In genomic region chr2:36011331-36011825, GRCm38 (mm10) we compare ENCODE assay signal across 9 mouse cellular contexts. TPM values are rescaled to one million over a fixed set of nuclear protein-coding genes. Genes with fewer than 3 reads are reported as not detected.
DNase-seq lines count a peak whose midpoint lies in the region; ATAC-seq and TF ChIP-seq lines count a peak whose summit lies in the region.
"Had no signal": no experiment of that assay in that cellular context is flagged by ENCODE, and none has a peak within 500 bp of the region (broad histone marks: within the 10 kb centered on the region; RNA-seq: fewer than 3 reads in every experiment).

No protein-coding gene starts in this region.

- peak overlapping the region; percentile 27 for H3K9ac ChIP-seq in kidney, embryonic 15.5 days
- H3K9ac ChIP-seq in embryonic facial prominence, embryonic 11.5 days (replicated peaks; ENCODE audit: low read length) = peak overlapping the region; percentile 62
- peak overlapping the region; percentile 52 for H3K9ac ChIP-seq in hindbrain, postnatal 0 days (replicated peaks; ENCODE audit: low read length)
- H3K9ac ChIP-seq in limb, embryonic 15.5 days = peak overlapping the region; percentile 23
- peak overlapping the region; percentile 61 for H3K9ac ChIP-seq in neural tube, embryonic 13.5 days

- no peaks in the 10 kb centered on the region for H3K36me3 ChIP-seq in kidney, embryonic 15.5 days
- no peaks in the 10 kb centered on the region for H3K36me3 ChIP-seq in embryonic facial prominence, embryonic 11.5 days (replicated peaks; ENCODE audit: control insufficient read depth, insufficient read depth, low read depth, low read length)
- H3K36me3 ChIP-seq in hindbrain, postnatal 0 days (ENCODE audit: insufficient read depth, low read length) = no peaks in the 10 kb centered on the region
- no peaks in the 10 kb centered on the region for H3K36me3 ChIP-seq in limb, embryonic 15.5 days
- H3K36me3 ChIP-seq in neural tube, embryonic 13.5 days = no peaks in the 10 kb centered on the region

- H3K4me3 ChIP-seq in kidney, embryonic 15.5 days (replicated peaks) = peak overlapping the region; percentile 48
- peak overlapping the region; percentile 37 for H3K4me3 ChIP-seq in embryonic facial prominence, embryonic 11.5 days (ENCODE audit: low read depth, low read length)
- peak overlapping the region; percentile 45 for H3K4me3 ChIP-seq in hindbrain, postnatal 0 days (ENCODE audit: low read length)
- H3K4me3 ChIP-seq in limb, embryonic 15.5 days = peak overlapping the region; percentile 46
- H3K4me3 ChIP-seq in neural tube, embryonic 13.5 days = peak overlapping the region; percentile 44

- ATAC-seq in kidney, embryonic 15.5 days (replicated peaks; ENCODE audit: low FRiP score) = peak; percentile 33; the same call in 1 of the 2 replicates
- ATAC-seq in embryonic facial prominence, embryonic 11.5 days (replicated peaks; ENCODE audit: insufficient number of reproducible peaks, low FRiP score, low TSS enrichment, low read depth) = 0 out of 2 replicates have a peak, but pooled peaks have one; percentile 35
- ATAC-seq in hindbrain, postnatal 0 days = peak; percentile 33; the same call in 1 of the 2 replicates
- no peak for ATAC-seq in limb, embryonic 15.5 days (ENCODE audit: insufficient number of reproducible peaks, low FRiP score, low TSS enrichment, low read depth)
- peak; percentile 12; the same call in 1 of the 2 replicates for ATAC-seq in neural tube, embryonic 13.5 days (ENCODE audit: low read depth)

- no peaks in the 10 kb centered on the region for H3K9me3 ChIP-seq in kidney, embryonic 15.5 days (replicated peaks)
- no peaks in the 10 kb centered on the region for H3K9me3 ChIP-seq in embryonic facial prominence, embryonic 11.5 days (replicated peaks; ENCODE audit: control insufficient read depth, low read length)
- no peaks in the 10 kb centered on the region for H3K9me3 ChIP-seq in hindbrain, postnatal 0 days (ENCODE audit: low read length)
- no peaks in the 10 kb centered on the region for H3K9me3 ChIP-seq in limb, embryonic 15.5 days
- no peaks in the 10 kb centered on the region for H3K9me3 ChIP-seq in neural tube, embryonic 13.5 days

- under 1% methylated on average over 44 of the region's 44 CpGs for WGBS in kidney, embryonic 15.5 days
- under 1% methylated on average over 44 of the region's 44 CpGs for WGBS in embryonic facial prominence, embryonic 11.5 days
- WGBS in hindbrain, postnatal 0 days = under 1% methylated on average over 39 of the region's 44 CpGs
- under 1% methylated on average over 44 of the region's 44 CpGs for WGBS in limb, embryonic 15.5 days
- under 1% methylated on average over 44 of the region's 44 CpGs for whole genome bisulfite sequencing in neural tube, embryonic 13.5 days

- no peak for DNase-seq in kidney, adult 11 months
- DNase-seq in embryonic facial prominence, embryonic 11.5 days (ENCODE audit: low spot score) = peak; percentile 58
- peak; percentile 55 for DNase-seq in hindbrain, postnatal 0 days (ENCODE audit: low spot score)
- no peak for DNase-seq in spleen, adult 12 weeks (ENCODE audit: low spot score)
- DNase-seq in cerebellum, adult 8-10 months = no peak

- no peak overlapping the region for H3K27ac ChIP-seq in kidney, embryonic 15.5 days
- H3K27ac ChIP-seq in embryonic facial prominence, embryonic 11.5 days (replicated peaks; ENCODE audit: low read depth, low read length) = 0 out of 2 replicates have a peak overlapping the region, but pooled peaks have one; percentile 1
- no peak overlapping the region for H3K27ac ChIP-seq in hindbrain, postnatal 0 days
- H3K27ac ChIP-seq in limb, embryonic 15.5 days = no peak overlapping the region
- H3K27ac ChIP-seq in neural tube, embryonic 13.5 days (replicated peaks) = no peak overlapping the region

- H3K4me1 ChIP-seq in kidney, embryonic 15.5 days = peaks cover 20% of the 10 kb centered on the region
- peaks cover 3% of the 10 kb centered on the region; the same call in 1 of the 2 replicates for H3K4me1 ChIP-seq in embryonic facial prominence, embryonic 11.5 days (ENCODE audit: control insufficient read depth, insufficient read depth, low read length)
- H3K4me1 ChIP-seq in hindbrain, postnatal 0 days (ENCODE audit: insufficient read depth, low read length) = peaks cover 6% of the 10 kb centered on the region; the same call in 1 of the 2 replicates
- H3K4me1 ChIP-seq in limb, embryonic 15.5 days = peaks cover 11% of the 10 kb centered on the region
- H3K4me1 ChIP-seq in neural tube, embryonic 13.5 days (replicated peaks) = peaks cover 12% of the 10 kb centered on the region

- no peak for TF ChIP-seq CTCF in hindbrain, postnatal 0 days (IDR thresholded peaks at IDR 0.05; ENCODE audit: low read depth)

- H3K4me2 ChIP-seq in kidney, embryonic 15.5 days = peak overlapping the region; percentile 82
- peak overlapping the region; percentile 68 for H3K4me2 ChIP-seq in embryonic facial prominence, embryonic 11.5 days (ENCODE audit: low read depth, low read length)
- H3K4me2 ChIP-seq in hindbrain, postnatal 0 days (ENCODE audit: low read depth, low read length) = peak overlapping the region; percentile 87
- H3K4me2 ChIP-seq in limb, embryonic 15.5 days = peak overlapping the region; percentile 88
- peak overlapping the region; percentile 59 for H3K4me2 ChIP-seq in neural tube, embryonic 13.5 days

- H3K27me3 ChIP-seq in kidney, embryonic 15.5 days = peaks cover 35% of the 10 kb centered on the region
- peaks cover 6% of the 10 kb centered on the region; the same call in 1 of the 2 replicates for H3K27me3 ChIP-seq in embryonic facial prominence, embryonic 11.5 days (ENCODE audit: control insufficient read depth, insufficient read depth, low read length)
- no peaks in the 10 kb centered on the region for H3K27me3 ChIP-seq in hindbrain, postnatal 0 days (ENCODE audit: insufficient read depth, low read length)
- peaks cover 28% of the 10 kb centered on the region for H3K27me3 ChIP-seq in limb, embryonic 15.5 days
- H3K27me3 ChIP-seq in neural tube, embryonic 13.5 days = peaks cover 27% of the 10 kb centered on the region

RNA-seq across cellular contexts. Expression of gene Ttll11, which starts 31.7 kb away (rescaled TPM):
- polyA plus RNA-seq in kidney, embryonic 15.5 days (2015; fragmentation: Nextera tagmentation; extraction: Ambion mirVana) = 0.36 and 0.88 TPM in 2 replicates
- 0.70 and 2.1 TPM in 2 replicates for polyA plus RNA-seq in embryonic facial prominence, embryonic 11.5 days (2014; fragmentation: Nextera tagmentation; extraction: Ambion mirVana)
- total RNA-seq in hindbrain, postnatal 0 days (2014; rRNA removed) = 8.2 and 12.4 TPM in 2 replicates
- polyA plus RNA-seq in hindbrain, postnatal 0 days (2015; fragmentation: Nextera tagmentation; extraction: Ambion mirVana) = 5.8 and 6.1 TPM in 2 replicates
- polyA plus RNA-seq in limb, embryonic 15.5 days (2015; fragmentation: Nextera tagmentation; extraction: Ambion mirVana) = 0.77 and 1.0 TPM in 2 replicates
- polyA plus RNA-seq in neural tube, embryonic 13.5 days (2015; fragmentation: Nextera tagmentation; extraction: Ambion mirVana) = 5.1 and 5.2 TPM in 2 replicates

RNA-seq across cellular contexts. Expression of gene Ndufa8, which starts 37.8 kb away (rescaled TPM):
- polyA plus RNA-seq in kidney, embryonic 15.5 days (2015; fragmentation: Nextera tagmentation; extraction: Ambion mirVana) = 252 and 254 TPM in 2 replicates
- polyA plus RNA-seq in embryonic facial prominence, embryonic 11.5 days (2014; fragmentation: Nextera tagmentation; extraction: Ambion mirVana) = 200 and 206 TPM in 2 replicates
- total RNA-seq in hindbrain, postnatal 0 days (2014; rRNA removed) = 85.4 and 110 TPM in 2 replicates
- polyA plus RNA-seq in hindbrain, postnatal 0 days (2015; fragmentation: Nextera tagmentation; extraction: Ambion mirVana) = 350 and 376 TPM in 2 replicates
- 210 and 231 TPM in 2 replicates for polyA plus RNA-seq in limb, embryonic 15.5 days (2015; fragmentation: Nextera tagmentation; extraction: Ambion mirVana)
- 279 and 287 TPM in 2 replicates for polyA plus RNA-seq in neural tube, embryonic 13.5 days (2015; fragmentation: Nextera tagmentation; extraction: Ambion mirVana)

RNA-seq across cellular contexts. Expression of gene Morn5, which starts 37.9 kb away (rescaled TPM):
- polyA plus RNA-seq in kidney, embryonic 15.5 days (2015; fragmentation: Nextera tagmentation; extraction: Ambion mirVana) = 0.40 and 0.91 TPM in 2 replicates
- not detected in 2 replicates for polyA plus RNA-seq in embryonic facial prominence, embryonic 11.5 days (2014; fragmentation: Nextera tagmentation; extraction: Ambion mirVana)
- 2.3 TPM in 1 of 2 replicates, not detected in the other for total RNA-seq in hindbrain, postnatal 0 days (2014; rRNA removed)
- polyA plus RNA-seq in hindbrain, postnatal 0 days (2015; fragmentation: Nextera tagmentation; extraction: Ambion mirVana) = 3.4 and 3.7 TPM in 2 replicates
- 0.52 TPM in 1 of 2 replicates, not detected in the other for polyA plus RNA-seq in limb, embryonic 15.5 days (2015; fragmentation: Nextera tagmentation; extraction: Ambion mirVana)
- polyA plus RNA-seq in neural tube, embryonic 13.5 days (2015; fragmentation: Nextera tagmentation; extraction: Ambion mirVana) = 1.2 TPM in 1 of 2 replicates, not detected in the other
- polyA plus RNA-seq: large intestine, adult 2 months had no signal

Comparison
In these comparisons a context has a peak if more than half of its experiments do, and no peak if none do; other contexts are left out.
1. DNase-seq: peak in embryonic facial prominence, embryonic 11.5 days (single experiment) and hindbrain, postnatal 0 days (single experiment); none in kidney, adult 11 months (single experiment), spleen, adult 12 weeks (single experiment) and cerebellum, adult 8-10 months (single experiment).
2. Peak in every context shown above with its lines, with median percentiles within 50 percentile points of each other: H3K4me2 ChIP-seq, H3K4me3 ChIP-seq and H3K9ac ChIP-seq.